In genomic region chr7:97331726-97332666, GRCm38 (mm10) we compare ENCODE assay signal across 8 mouse cellular contexts. TPM values are rescaled to one million over a fixed set of nuclear protein-coding genes. Genes with fewer than 3 reads are reported as not detected.
A peak's percentile ranks its signal among the peaks of the same experiment; 100 is the strongest.
DNase-seq lines count a peak whose midpoint lies in the region; ATAC-seq and TF ChIP-seq lines count a peak whose summit lies in the region.

Usp35 (minus strand) TSS chr7:97332020.
Kctd21 (plus strand) TSS chr7:97332327.

- peak; percentile 96 for DNase-seq in 3134 (ENCODE audit: extremely low read depth, insufficient read length, low spot score)
- DNase-seq in adrenal gland, postnatal 36 days = peak; percentile 97 to 98
- DNase-seq in heart, adult 18-20 months = peak; percentile 93 to 97
- peak; percentile 96 for DNase-seq in kidney, adult 2 months
- peak; percentile 84 to 94 for DNase-seq in spleen, adult 2 months (ENCODE audit: low read depth in 1 of 2, low spot score in 2 of 2)

- no peaks in the 10 kb centered on the region for H3K9me3 ChIP-seq in embryonic facial prominence, embryonic 13.5 days
- no peaks in the 10 kb centered on the region for H3K9me3 ChIP-seq in limb, embryonic 12.5 days
- no peaks in the 10 kb centered on the region for H3K9me3 ChIP-seq in midbrain, embryonic 15.5 days

- 0 out of 2 replicates have a peak, but pooled peaks have one; percentile 1 for TF ChIP-seq CTCF in kidney, adult 2 months (conservative IDR thresholded peaks at IDR 0.05; ENCODE audit: insufficient read depth, insufficient read length, low read depth, low read length)
- no peak for TF ChIP-seq CTCF in spleen, adult 2 months (IDR thresholded peaks at IDR 0.05; ENCODE audit: extremely low read depth, insufficient read depth, insufficient read length, insufficient replicate concordance)

- H3K27me3 ChIP-seq in embryonic facial prominence, embryonic 13.5 days = peaks cover 6% of the 10 kb centered on the region
- H3K27me3 ChIP-seq in kidney, adult 2 months (replicated peaks; ENCODE audit: control insufficient read depth, insufficient read depth, low read length) = no peaks in the 10 kb centered on the region
- H3K27me3 ChIP-seq in limb, embryonic 12.5 days = peaks cover 10% of the 10 kb centered on the region
- H3K27me3 ChIP-seq in midbrain, embryonic 15.5 days (replicated peaks) = peaks cover 4% of the 10 kb centered on the region; the same call in 1 of the 2 replicates
- no peaks in the 10 kb centered on the region for H3K27me3 ChIP-seq in spleen, adult 2 months (ENCODE audit: control insufficient read depth, insufficient read depth, low read length)

- peak within 1 kb of the TSS; percentile 82 for H3K4me2 ChIP-seq in embryonic facial prominence, embryonic 13.5 days
- H3K4me2 ChIP-seq in limb, embryonic 12.5 days = peak within 1 kb of the TSS; percentile 71
- peak within 1 kb of the TSS; percentile 67 for H3K4me2 ChIP-seq in midbrain, embryonic 15.5 days

- peak; percentile 99 for ATAC-seq in embryonic facial prominence, embryonic 13.5 days (ENCODE audit: insufficient number of reproducible peaks, insufficient read depth, low FRiP score, low TSS enrichment, low read depth)
- peak; percentile 99 for ATAC-seq in limb, embryonic 12.5 days (ENCODE audit: insufficient number of reproducible peaks, insufficient read depth, low FRiP score, low TSS enrichment, low read depth)
- ATAC-seq in midbrain, embryonic 15.5 days (replicated peaks) = peak; percentile 99

- under 1% methylated on average over 68 of the region's 68 CpGs for WGBS in embryonic facial prominence, embryonic 13.5 days
- WGBS in kidney, adult 2 months = under 1% methylated on average over 68 of the region's 68 CpGs
- 1% methylated on average over 68 of the region's 68 CpGs for WGBS in limb, embryonic 12.5 days
- under 1% methylated on average over 66 of the region's 68 CpGs for WGBS in midbrain, embryonic 15.5 days
- WGBS in spleen, adult 2 months = 2% methylated on average over 68 of the region's 68 CpGs

- H3K9ac ChIP-seq in embryonic facial prominence, embryonic 13.5 days = peak within 1 kb of the TSS; percentile 79
- H3K9ac ChIP-seq in limb, embryonic 12.5 days (replicated peaks) = peak within 1 kb of the TSS; percentile 75
- peak within 1 kb of the TSS; percentile 72 for H3K9ac ChIP-seq in midbrain, embryonic 15.5 days

- H3K4me1 ChIP-seq in embryonic facial prominence, embryonic 13.5 days = peaks cover 28% of the 10 kb centered on the region
- peaks cover 7% of the 10 kb centered on the region; the same call in 1 of the 2 replicates for H3K4me1 ChIP-seq in kidney, adult 2 months (ENCODE audit: control insufficient read depth, insufficient read depth, low read length)
- H3K4me1 ChIP-seq in limb, embryonic 12.5 days (replicated peaks) = peaks cover 16% of the 10 kb centered on the region
- peaks cover 36% of the 10 kb centered on the region for H3K4me1 ChIP-seq in midbrain, embryonic 15.5 days
- H3K4me1 ChIP-seq in spleen, adult 2 months (ENCODE audit: control insufficient read depth, insufficient read depth, insufficient read length) = peaks cover 8% of the 10 kb centered on the region; the same call in 1 of the 2 replicates

- no peak within 1 kb of the TSS for H3K27ac ChIP-seq in embryonic facial prominence, embryonic 13.5 days
- H3K27ac ChIP-seq in kidney, adult 2 months (ENCODE audit: insufficient read depth, low read depth, low read length) = no peak within 1 kb of the TSS
- H3K27ac ChIP-seq in limb, embryonic 12.5 days = no peak within 1 kb of the TSS; the same call in 1 of the 2 replicates
- peak within 1 kb of the TSS; percentile 73; the same call in 1 of the 2 replicates for H3K27ac ChIP-seq in midbrain, embryonic 15.5 days
- H3K27ac ChIP-seq in spleen, adult 2 months (ENCODE audit: insufficient read depth, low read length) = peak within 1 kb of the TSS; percentile 78

- H3K36me3 ChIP-seq in embryonic facial prominence, embryonic 13.5 days = no peaks in the 10 kb centered on the region
- H3K36me3 ChIP-seq in kidney, adult 2 months (ENCODE audit: control insufficient read depth, insufficient read depth, low read length) = no peaks in the 10 kb centered on the region
- no peaks in the 10 kb centered on the region for H3K36me3 ChIP-seq in limb, embryonic 12.5 days
- H3K36me3 ChIP-seq in midbrain, embryonic 15.5 days (replicated peaks) = no peaks in the 10 kb centered on the region
- no peaks in the 10 kb centered on the region for H3K36me3 ChIP-seq in spleen, adult 2 months (ENCODE audit: control insufficient read depth, insufficient read depth, low read length)

- TF ChIP-seq POLR2A in kidney, adult 2 months (IDR thresholded peaks at IDR 0.05; ENCODE audit: low read depth, low read length) = peak; percentile 4
- no peak for TF ChIP-seq POLR2A in spleen, adult 2 months (IDR thresholded peaks at IDR 0.05; ENCODE audit: low read depth, low read length)

- peak within 1 kb of the TSS; percentile 78 for H3K4me3 ChIP-seq in embryonic facial prominence, embryonic 13.5 days
- peak within 1 kb of the TSS; percentile 94 for H3K4me3 ChIP-seq in kidney, adult 2 months (ENCODE audit: insufficient read depth, low read depth, low read length)
- H3K4me3 ChIP-seq in limb, embryonic 12.5 days (replicated peaks) = peak within 1 kb of the TSS; percentile 79
- peak within 1 kb of the TSS; percentile 80 for H3K4me3 ChIP-seq in midbrain, embryonic 15.5 days
- H3K4me3 ChIP-seq in spleen, adult 2 months (ENCODE audit: extremely low read depth, insufficient read depth, insufficient read length) = peak within 1 kb of the TSS; percentile 98

RNA-seq across cellular contexts. Expression of gene Usp35, which starts in this region (rescaled TPM):
- total RNA-seq in adrenal gland, postnatal 36 days (2021) = 1 to 10 TPM; 4.9 to 8.7 TPM
- polyA plus RNA-seq in embryonic facial prominence, embryonic 13.5 days (2015; fragmentation: Nextera tagmentation; extraction: Ambion mirVana) = 1.7 and 2.3 TPM in 2 replicates
- total RNA-seq in heart, adult 18-20 months (2021) = under 1 TPM; 0.41 to 0.60 TPM
- polyA plus RNA-seq in kidney, adult 2 months (2012; rRNA removed) = 1.8 and 2.7 TPM in 2 replicates
- 2.8 and 2.9 TPM in 2 replicates for polyA plus RNA-seq in limb, embryonic 12.5 days (2016; fragmentation: Nextera tagmentation; extraction: Ambion mirVana)
- polyA plus RNA-seq in midbrain, embryonic 15.5 days (2015; fragmentation: Nextera tagmentation; extraction: Ambion mirVana) = 4.8 and 5.3 TPM in 2 replicates
- polyA plus RNA-seq in spleen, adult 2 months (2012; rRNA removed) = 8.5 and 9.8 TPM in 2 replicates

RNA-seq across cellular contexts. Expression of gene Kctd21, which starts in this region (rescaled TPM):
- total RNA-seq in adrenal gland, postnatal 36 days (2021) = 10 to 100 TPM in 1 of 2 experiments, 1 to 10 TPM in 1; 7.8 to 11.3 TPM
- polyA plus RNA-seq in embryonic facial prominence, embryonic 13.5 days (2015; fragmentation: Nextera tagmentation; extraction: Ambion mirVana) = 3.8 and 4.7 TPM in 2 replicates
- total RNA-seq in heart, adult 18-20 months (2021) = 1 to 10 TPM; 4.1 to 4.9 TPM
- 6.3 and 6.8 TPM in 2 replicates for polyA plus RNA-seq in kidney, adult 2 months (2012; rRNA removed)
- 3.6 and 4.7 TPM in 2 replicates for polyA plus RNA-seq in limb, embryonic 12.5 days (2016; fragmentation: Nextera tagmentation; extraction: Ambion mirVana)
- polyA plus RNA-seq in midbrain, embryonic 15.5 days (2015; fragmentation: Nextera tagmentation; extraction: Ambion mirVana) = 8.1 and 8.3 TPM in 2 replicates
- polyA plus RNA-seq in spleen, adult 2 months (2012; rRNA removed) = 2.7 and 2.8 TPM in 2 replicates

Comparison
In these comparisons a context has a peak if more than half of its experiments do, and no peak if none do; other contexts are left out.
1. H3K27ac ChIP-seq: peak in midbrain, embryonic 15.5 days (single experiment) and spleen, adult 2 months (single experiment); none in embryonic facial prominence, embryonic 13.5 days (single experiment), kidney, adult 2 months (single experiment) and limb, embryonic 12.5 days (single experiment).
2. Peak in every context shown above with its lines, with median percentiles within 50 percentile points of each other: DNase-seq, ATAC-seq, H3K4me2 ChIP-seq, H3K4me3 ChIP-seq and H3K9ac ChIP-seq.